Mouse (Mus musculus): Measurements from ENCODE around the gene Tgfbrap1. TPM values are rescaled to one million over a fixed set of nuclear protein-coding genes. Genes with fewer than 3 reads are reported as not detected.

The Tgfbrap1 gene
- polyA plus RNA-seq, 1 experiment from 2014 or later: 18.1 TPM

GRCm38 (mm10) chr1:43094206-43094605 is 4.2 kb downstream of the Tgfbrap1 start:
- Histone ChIP-seq H3K27ac (replicated peaks) (no peak overlapping the region), H3K36me3 (no peaks in the 10 kb centered on the region), H3K4me1 (peaks cover 42% of the 10 kb centered on the region), H3K4me3 (no peak overlapping the region), H3K27me3 (no peaks in the 10 kb centered on the region), H3K9ac (replicated peaks) (no peak overlapping the region), H3K9me3 (no peaks in the 10 kb centered on the region), H3K4me2 (replicated peaks) (no peak overlapping the region)
- 70% methylated on average over 2 of the region's 2 CpGs for WGBS
- ATAC-seq (replicated peaks): no peak

- H3K4me3 ChIP-seq: peak overlapping the region; percentile 68
- WGBS: under 1% methylated on average over 94 of the region's 102 CpGs
- peak overlapping the region; percentile 73 for H3K4me2 ChIP-seq (replicated peaks)
- H3K9ac ChIP-seq (replicated peaks): peak overlapping the region; percentile 84
- H3K27ac ChIP-seq (replicated peaks): peak overlapping the region; percentile 77
- peak; percentile 89 for ATAC-seq (replicated peaks)
- H3K36me3 ChIP-seq: no peaks in the 10 kb centered on the region
- H3K27me3 ChIP-seq: no peaks in the 10 kb centered on the region
- H3K4me1 ChIP-seq: peaks cover 34% of the 10 kb centered on the region
- no peaks in the 10 kb centered on the region for H3K9me3 ChIP-seq
Observed at GRCm38 (mm10) chr1:43092056-43093015, 6.1 kb downstream of the Tgfbrap1 start.

- H3K27me3 ChIP-seq: no peaks in the 10 kb centered on the region
- H3K4me2 ChIP-seq (replicated peaks): peak overlapping the region; percentile 73
- H3K4me1 ChIP-seq: peaks cover 28% of the 10 kb centered on the region
- no peak overlapping the region for H3K27ac ChIP-seq (replicated peaks)
- no peaks in the 10 kb centered on the region for H3K36me3 ChIP-seq
- peak overlapping the region; percentile 84 for H3K9ac ChIP-seq (replicated peaks)
- ATAC-seq (replicated peaks): peak; percentile 28
- WGBS: 48% methylated on average over 13 of the region's 13 CpGs
- no peaks in the 10 kb centered on the region for H3K9me3 ChIP-seq
- peak overlapping the region; percentile 68 for H3K4me3 ChIP-seq
Observed at GRCm38 (mm10) chr1:43091306-43092055, 7.0 kb downstream of the Tgfbrap1 start.

GRCm38 (mm10) chr1:43090418-43090817 is 8.0 kb downstream of the Tgfbrap1 start:
- no peaks in the 10 kb centered on the region for H3K27me3 ChIP-seq
- no peaks in the 10 kb centered on the region for H3K36me3 ChIP-seq
- H3K9me3 ChIP-seq: no peaks in the 10 kb centered on the region
- ATAC-seq (replicated peaks): no peak
- H3K4me3 ChIP-seq: no peak overlapping the region
- H3K27ac ChIP-seq (replicated peaks): no peak overlapping the region
- no peak overlapping the region for H3K4me2 ChIP-seq (replicated peaks)
- H3K9ac ChIP-seq (replicated peaks): no peak overlapping the region
- peaks cover 28% of the 10 kb centered on the region for H3K4me1 ChIP-seq
- 78% methylated on average over 1 of the region's 1 CpGs for WGBS

- Histone ChIP-seq H3K36me3 (no peaks in the 10 kb centered on the region), H3K4me2 (replicated peaks) (no peak overlapping the region), H3K4me3 (no peak overlapping the region), H3K27ac (replicated peaks) (no peak overlapping the region), H3K9ac (replicated peaks) (no peak overlapping the region), H3K9me3 (no peaks in the 10 kb centered on the region), H3K4me1 (no peaks in the 10 kb centered on the region), H3K27me3 (no peaks in the 10 kb centered on the region)
- no peak for ATAC-seq (replicated peaks)
- WGBS: 89% methylated on average over 5 of the region's 5 CpGs
Observed at GRCm38 (mm10) chr1:43082946-43083345, 15.5 kb downstream of the Tgfbrap1 start.

- Histone ChIP-seq H3K27ac (replicated peaks) (no peak overlapping the region), H3K4me3 (no peak overlapping the region)
- 92% methylated on average over 2 of the region's 2 CpGs for WGBS
Observed at GRCm38 (mm10) chr1:43078124-43078523, 20.3 kb downstream of the Tgfbrap1 start.

GRCm38 (mm10) chr1:43074791-43075190 is 23.6 kb downstream of the Tgfbrap1 start:
- H3K4me3 ChIP-seq: no peak overlapping the region
- ATAC-seq (replicated peaks): no peak
- H3K27ac ChIP-seq (replicated peaks): no peak overlapping the region
- no peak overlapping the region for H3K4me2 ChIP-seq (replicated peaks)
- no peaks in the 10 kb centered on the region for H3K4me1 ChIP-seq
- H3K27me3 ChIP-seq: no peaks in the 10 kb centered on the region
- peaks cover 16% of the 10 kb centered on the region for H3K36me3 ChIP-seq
- H3K9me3 ChIP-seq: no peaks in the 10 kb centered on the region
- no peak overlapping the region for H3K9ac ChIP-seq (replicated peaks)
- WGBS: 89% methylated on average over 2 of the region's 2 CpGs

More at GRCm38 (mm10) chr1:43078124-43078523, 20.3 kb downstream of the Tgfbrap1 start:
- Histone ChIP-seq H3K4me2 (replicated peaks) (no peak overlapping the region), H3K36me3 (peaks cover 13% of the 10 kb centered on the region), H3K9me3 (no peaks in the 10 kb centered on the region), H3K27me3 (no peaks in the 10 kb centered on the region), H3K9ac (replicated peaks) (no peak overlapping the region), H3K4me1 (no peaks in the 10 kb centered on the region)
- no peak for ATAC-seq (replicated peaks)

- no peak overlapping the region for H3K4me3 ChIP-seq
- H3K27me3 ChIP-seq: no peaks in the 10 kb centered on the region
- 82% methylated on average over 1 of the region's 1 CpGs for WGBS
- H3K9ac ChIP-seq (replicated peaks): no peak overlapping the region
- no peak for ATAC-seq (replicated peaks)
- H3K4me1 ChIP-seq: no peaks in the 10 kb centered on the region
- H3K36me3 ChIP-seq: peaks cover 21% of the 10 kb centered on the region
- H3K9me3 ChIP-seq: no peaks in the 10 kb centered on the region
- H3K27ac ChIP-seq (replicated peaks): no peak overlapping the region
- no peak overlapping the region for H3K4me2 ChIP-seq (replicated peaks)
Observed at GRCm38 (mm10) chr1:43072561-43072960, 25.9 kb downstream of the Tgfbrap1 start.

GRCm38 (mm10) chr1:43072028-43072427 is 26.4 kb downstream of the Tgfbrap1 start:
- ATAC-seq (replicated peaks): no peak; the same call in 1 of the 2 replicates
- Histone ChIP-seq H3K4me1 (no peaks in the 10 kb centered on the region), H3K27ac (replicated peaks) (no peak overlapping the region), H3K4me3 (no peak overlapping the region), H3K4me2 (replicated peaks) (no peak overlapping the region), H3K9me3 (no peaks in the 10 kb centered on the region), H3K36me3 (peaks cover 27% of the 10 kb centered on the region), H3K27me3 (no peaks in the 10 kb centered on the region), H3K9ac (replicated peaks) (no peak overlapping the region)
- WGBS: 67% methylated on average over 8 of the region's 8 CpGs

- H3K4me2 ChIP-seq (replicated peaks): no peak overlapping the region
- peaks cover 1% of the 10 kb centered on the region; the same call in 1 of the 2 replicates for H3K4me1 ChIP-seq
- no peak for ATAC-seq (replicated peaks)
- no peak overlapping the region for H3K9ac ChIP-seq (replicated peaks)
- 87% methylated on average over 5 of the region's 5 CpGs for WGBS
- H3K36me3 ChIP-seq: peaks cover 34% of the 10 kb centered on the region
- no peak overlapping the region for H3K27ac ChIP-seq (replicated peaks)
- no peaks in the 10 kb centered on the region for H3K9me3 ChIP-seq
- H3K27me3 ChIP-seq: no peaks in the 10 kb centered on the region
- H3K4me3 ChIP-seq: no peak overlapping the region
Observed at GRCm38 (mm10) chr1:43070726-43071125, 27.7 kb downstream of the Tgfbrap1 start.

- H3K36me3 ChIP-seq: peaks cover 35% of the 10 kb centered on the region; the same call in 1 of the 2 replicates
- 88% methylated on average over 7 of the region's 7 CpGs for WGBS
Observed at GRCm38 (mm10) chr1:43067551-43067950, 30.9 kb downstream of the Tgfbrap1 start.

GRCm38 (mm10) chr1:43066573-43066972 is 31.9 kb downstream of the Tgfbrap1 start:
- H3K9ac ChIP-seq (replicated peaks): no peak overlapping the region
- H3K4me2 ChIP-seq (replicated peaks): no peak overlapping the region
- peaks cover 39% of the 10 kb centered on the region; the same call in 1 of the 2 replicates for H3K36me3 ChIP-seq
- no peak for ATAC-seq (replicated peaks)
- no peaks in the 10 kb centered on the region for H3K27me3 ChIP-seq
- H3K9me3 ChIP-seq: no peaks in the 10 kb centered on the region
- H3K4me1 ChIP-seq: peaks cover 2% of the 10 kb centered on the region; the same call in 1 of the 2 replicates
- H3K4me3 ChIP-seq: no peak overlapping the region
- H3K27ac ChIP-seq (replicated peaks): no peak overlapping the region
- 95% methylated on average over 8 of the region's 8 CpGs for WGBS

More at GRCm38 (mm10) chr1:43067551-43067950, 30.9 kb downstream of the Tgfbrap1 start:
- ATAC-seq (replicated peaks): no peak
- no peaks in the 10 kb centered on the region for H3K9me3 ChIP-seq
- H3K4me3 ChIP-seq: no peak overlapping the region
- peaks cover 2% of the 10 kb centered on the region; the same call in 1 of the 2 replicates for H3K4me1 ChIP-seq
- H3K27ac ChIP-seq (replicated peaks): no peak overlapping the region
- H3K4me2 ChIP-seq (replicated peaks): no peak overlapping the region
- H3K9ac ChIP-seq (replicated peaks): no peak overlapping the region
- no peaks in the 10 kb centered on the region for H3K27me3 ChIP-seq

Measured in forebrain, embryonic 15.5 days (tissue).